Mouse (Mus musculus): ENCODE measurements around the gene Flnc. TPM values are rescaled to one million over a fixed set of nuclear protein-coding genes. Genes with fewer than 3 reads are reported as not detected.

Gene Flnc
- total RNA-seq, 2 experiments from 2014 or later: 1.4 to 1.5 TPM

GRCm38 (mm10) chr6:29482691-29483090 lies 49.6 kb downstream of the Flnc start:
- no peak for DNase-seq (ENCODE audit: low spot score in 2 of 2)

- DNase-seq (ENCODE audit: low spot score in 2 of 2): peak; percentile 19 to 60
These were observed 51.9 kb downstream of the Flnc start for GRCm38 (mm10) chr6:29484716-29485559.

- no peak for DNase-seq (ENCODE audit: low spot score in 2 of 2)
These were observed 52.9 kb downstream of the Flnc start for GRCm38 (mm10) chr6:29485951-29486350.

GRCm38 (mm10) chr6:29494101-29494500 lies 61.0 kb downstream of the Flnc start:
- no peak for DNase-seq (ENCODE audit: low spot score in 2 of 2)

GRCm38 (mm10) chr6:29496270-29496669 lies 63.2 kb downstream of the Flnc start:
- no peak for DNase-seq (ENCODE audit: low spot score in 2 of 2)

GRCm38 (mm10) chr6:29497791-29498190 lies 64.7 kb downstream of the Flnc start:
- no peak for DNase-seq (ENCODE audit: low spot score in 2 of 2)

GRCm38 (mm10) chr6:29500177-29500576 lies 67.1 kb downstream of the Flnc start:
- DNase-seq (ENCODE audit: low spot score in 2 of 2): no peak

- DNase-seq (ENCODE audit: low spot score in 2 of 2): no peak
These were observed 67.8 kb downstream of the Flnc start for GRCm38 (mm10) chr6:29500810-29501209.

- DNase-seq (ENCODE audit: low spot score in 2 of 2): no peak
These were observed 68.5 kb downstream of the Flnc start for GRCm38 (mm10) chr6:29501599-29501998.

- DNase-seq (ENCODE audit: low spot score in 2 of 2): no peak
These were observed 72.4 kb downstream of the Flnc start for GRCm38 (mm10) chr6:29505493-29505892.

- no peak for DNase-seq (ENCODE audit: low spot score in 2 of 2)
These were observed 73.8 kb downstream of the Flnc start for GRCm38 (mm10) chr6:29506834-29507233.

- DNase-seq (ENCODE audit: low spot score in 2 of 2): no peak
These were observed 74.6 kb downstream of the Flnc start, which contains the start of gene Kcp for GRCm38 (mm10) chr6:29507447-29508309. TSS of gene Kcp (minus strand) at chr6:29507952.

- DNase-seq (ENCODE audit: low spot score in 2 of 2): no peak
These were observed 76.0 kb downstream of the Flnc start for GRCm38 (mm10) chr6:29509086-29509485.

Small RNA genes lying within 50 kb of the gene (microRNA-seq; reads per million reads assigned to microRNA genes)
- 0.75 to 1.5 reads per million in 2 experiments for gene Gm26220
- 0 reads per million in 2 experiments for gene Gm44354

Other genes starting within 250 kb of the Flnc start
- gene Impdh1, start 216.9 kb upstream of the Flnc start, total RNA-seq (2021): 10 to 100 TPM; 56.7 to 58.6 TPM
- 1 to 10 TPM; 5.5 to 6.8 TPM for gene Hilpda, start 160.8 kb upstream of the Flnc start, total RNA-seq (2021)
- under 1 TPM in 1 of 2 experiments, not detected in 1; 0.81 TPM for gene Fam71f2, start 153.7 kb upstream of the Flnc start, total RNA-seq (2021)
- gene Fam71f1, start 114.1 kb upstream of the Flnc start, total RNA-seq (2021): not detected
- gene Calu, start 85.2 kb upstream of the Flnc start, total RNA-seq (2021): 10 to 100 TPM; 59.4 to 62.6 TPM
- gene Opn1sw, start 44.8 kb upstream of the Flnc start, total RNA-seq (2021): under 1 TPM; 0.14 to 0.30 TPM
- gene Ccdc136, start 36.9 kb upstream of the Flnc start, total RNA-seq (2021): 100 to 1,000 TPM; 105 to 113 TPM
- gene Atp6v1f, start 34.5 kb downstream of the Flnc start, total RNA-seq (2021): 100 to 1,000 TPM; 262 TPM
- gene Atp6v1fnb, start 38.2 kb downstream of the Flnc start, total RNA-seq (2021): under 1 TPM in 1 of 2 experiments, not detected in 1; 0.54 TPM
- gene Kcp, start 74.7 kb downstream of the Flnc start, total RNA-seq (2021): 1 to 10 TPM in 1 of 2 experiments, under 1 TPM in 1; 0.63 to 1.1 TPM
- gene Irf5, start 93.4 kb downstream of the Flnc start, total RNA-seq (2021): 1 to 10 TPM; 4.2 to 5.2 TPM
- 10 to 100 TPM; 65.1 to 73.0 TPM for gene Tnpo3, start 176.6 kb downstream of the Flnc start, total RNA-seq (2021)

All from left cerebral cortex, adult 18-20 months (tissue).